Mouse (Mus musculus): Measurements from ENCODE around the gene Gstm1. TPM values are rescaled to one million over a fixed set of nuclear protein-coding genes. Genes with fewer than 3 reads are reported as not detected.

Gene Gstm1
- total RNA-seq, 2 experiments from 2014 or later, result 311 to 336 TPM

GRCm38 (mm10) chr3:107964656-107965308, 53.0 kb downstream of the Gstm1 start:
- no peak for DNase-seq

- DNase-seq, result no peak
These were observed 53.7 kb downstream of the Gstm1 start for GRCm38 (mm10) chr3:107964026-107964425.

Other genes starting within 250 kb of the Gstm1 start
- not detected for gene Eps8l3, start 140.7 kb downstream of the Gstm1 start, total RNA-seq (2021)
- 100 to 1,000 TPM; 258 to 289 TPM for gene Gstm5, start 122.2 kb downstream of the Gstm1 start, total RNA-seq (2021)
- gene Gstm7, start 86.2 kb downstream of the Gstm1 start, total RNA-seq (2021), result 100 to 1,000 TPM; 161 to 173 TPM
- 10 to 100 TPM; 15.0 to 16.0 TPM for gene Gstm6, start 74.2 kb downstream of the Gstm1 start, total RNA-seq (2021)
- not detected for gene Gstm3, start 48.7 kb downstream of the Gstm1 start, total RNA-seq (2021)
- gene Gstm2, start 31.5 kb downstream of the Gstm1 start, total RNA-seq (2021), result 1 to 10 TPM; 3.1 to 3.6 TPM
- 10 to 100 TPM; 11.3 to 12.4 TPM for gene Gstm4, start 26.9 kb upstream of the Gstm1 start, total RNA-seq (2021)
- gene Ampd2, start 68.7 kb upstream of the Gstm1 start, total RNA-seq (2021), result 10 to 100 TPM; 74.2 to 76.2 TPM
- gene Gnat2, start 74.8 kb upstream of the Gstm1 start, total RNA-seq (2021), result not detected
- 10 to 100 TPM; 32.4 to 32.9 TPM for gene Gnai3, start 128.2 kb upstream of the Gstm1 start, total RNA-seq (2021)
- 10 to 100 TPM; 15.6 to 15.9 TPM for gene Gpr61, start 136.9 kb upstream of the Gstm1 start, total RNA-seq (2021)
- gene Amigo1, start 168.4 kb upstream of the Gstm1 start, total RNA-seq (2021), result 10 to 100 TPM; 65.0 to 69.0 TPM
- gene Cyb561d1, start 183.2 kb upstream of the Gstm1 start, total RNA-seq (2021), result 10 to 100 TPM; 16.4 to 16.5 TPM
- 10 to 100 TPM; 25.7 to 28.9 TPM for gene Atxn7l2, start 193.0 kb upstream of the Gstm1 start, total RNA-seq (2021)
- gene Sypl2, start 208.7 kb upstream of the Gstm1 start, total RNA-seq (2021), result 1 to 10 TPM; 2.0 to 2.3 TPM
- gene Psma5, start 239.0 kb upstream of the Gstm1 start, total RNA-seq (2021), result 10 to 100 TPM; 70.9 to 81.1 TPM